Mouse (Mus musculus) layer of hippocampus, adult 11-12 months (tissue): ENCODE results near the gene Elf5.

Experiments used
- DNase-seq: peaks from one replicate; pipeline ENCODE4 v3.0.0; 2022; ENCODE audit warnings: low spot score

Elf5 gene

DNA sequence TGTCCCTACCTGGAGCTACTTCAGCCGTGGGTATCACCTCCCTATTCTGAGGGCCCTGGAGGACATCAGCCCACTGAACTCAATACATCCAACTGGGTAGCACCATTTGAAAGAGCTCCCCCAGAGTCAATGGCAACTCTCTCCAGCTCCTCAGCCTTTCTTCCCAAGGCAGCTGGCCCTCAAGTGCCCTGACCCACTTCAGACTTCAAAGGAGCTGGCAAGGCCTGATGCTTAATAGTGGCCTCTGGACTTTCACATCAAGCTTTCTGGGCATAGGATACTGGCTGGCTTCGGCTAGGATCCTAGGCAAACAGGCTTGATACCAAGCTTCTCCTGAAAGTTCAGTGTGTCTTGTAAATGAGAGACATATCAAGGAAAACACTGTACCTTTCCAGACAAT, 23.6 kb downstream of the Elf5 start:
- DNase-seq: no peak

- no peak for DNase-seq
These were observed 25.0 kb downstream of the Elf5 start for GRCm38 (mm10) chr2:103436534-103436933.

- no peak for DNase-seq
These were observed 27.7 kb downstream of the Elf5 start for GRCm38 (mm10) chr2:103439071-103439622.

DNA sequence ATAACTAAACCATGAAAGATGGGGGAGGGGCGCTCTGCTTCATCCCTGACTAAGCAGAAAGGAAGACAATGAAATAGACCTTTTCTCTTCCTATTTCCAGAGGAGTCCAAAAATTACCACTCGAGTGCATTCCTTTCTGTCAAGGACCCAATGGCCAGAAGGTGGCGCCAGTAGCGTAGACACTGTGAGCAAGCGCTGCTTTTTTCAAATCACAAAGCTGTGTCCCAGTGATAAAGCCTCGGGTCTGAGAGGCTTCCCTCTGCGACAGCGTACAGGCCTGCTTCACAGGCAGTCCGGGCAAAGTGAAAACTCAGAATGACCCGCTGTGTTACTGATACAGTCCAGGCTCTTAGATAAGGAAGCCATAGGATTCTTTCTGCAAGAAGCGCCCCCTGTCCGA, 28.2 kb downstream of the Elf5 start:
- DNase-seq: peak; percentile 86

DNA sequence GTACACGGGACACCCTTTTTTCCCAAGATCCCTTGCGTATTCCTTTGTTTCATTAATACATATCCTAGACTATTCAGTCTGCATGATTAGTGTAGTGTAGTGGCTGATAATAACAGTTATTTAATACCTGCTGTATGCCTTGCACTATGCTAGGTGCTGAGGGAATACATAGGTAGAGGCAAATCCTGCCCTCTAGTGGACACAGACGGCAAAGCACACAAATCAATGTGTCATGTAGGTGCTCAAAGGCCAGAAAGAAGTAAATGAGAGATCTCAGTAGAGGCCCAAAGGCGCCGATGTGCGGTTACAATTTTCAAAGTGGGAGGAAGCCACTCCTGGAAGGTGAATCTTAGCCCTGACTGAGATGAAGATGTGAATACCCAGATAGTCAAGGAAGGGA, 34.3 kb downstream of the Elf5 start:
- peak; percentile 68 for DNase-seq

- no peak for DNase-seq
These were observed 34.8 kb downstream of the Elf5 start for GRCm38 (mm10) chr2:103446326-103446725.

GRCm38 (mm10) chr2:103448947-103449560, 37.6 kb downstream of the Elf5 start:
- DNase-seq: no peak

- no peak for DNase-seq
These were observed 38.3 kb downstream of the Elf5 start for GRCm38 (mm10) chr2:103449813-103450212.

- no peak for DNase-seq
These were observed 38.8 kb downstream of the Elf5 start for GRCm38 (mm10) chr2:103450267-103450666.

DNA sequence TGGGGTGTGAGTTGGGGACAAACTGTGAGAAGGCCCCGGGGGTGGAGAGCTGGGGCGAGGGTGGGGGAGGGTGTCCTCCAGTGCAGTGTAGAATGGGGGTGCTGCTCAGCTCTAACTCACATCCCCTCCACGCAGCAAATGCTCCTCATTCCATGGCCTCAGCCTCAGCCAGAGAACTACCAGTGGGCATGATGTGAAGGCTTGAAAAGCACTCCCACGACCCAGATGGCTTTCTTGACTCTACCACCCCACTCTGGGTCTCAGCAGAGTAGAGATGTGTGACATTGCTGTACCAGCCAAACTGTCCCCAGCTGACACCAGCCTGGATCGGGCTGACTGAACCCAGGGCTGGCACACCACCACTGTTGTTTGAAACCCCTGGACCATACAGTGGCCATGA, 41.1 kb downstream of the Elf5 start:
- peak; percentile 30 for DNase-seq

- DNase-seq: no peak
These were observed 44.3 kb downstream of the Elf5 start for GRCm38 (mm10) chr2:103455748-103456147.

DNA sequence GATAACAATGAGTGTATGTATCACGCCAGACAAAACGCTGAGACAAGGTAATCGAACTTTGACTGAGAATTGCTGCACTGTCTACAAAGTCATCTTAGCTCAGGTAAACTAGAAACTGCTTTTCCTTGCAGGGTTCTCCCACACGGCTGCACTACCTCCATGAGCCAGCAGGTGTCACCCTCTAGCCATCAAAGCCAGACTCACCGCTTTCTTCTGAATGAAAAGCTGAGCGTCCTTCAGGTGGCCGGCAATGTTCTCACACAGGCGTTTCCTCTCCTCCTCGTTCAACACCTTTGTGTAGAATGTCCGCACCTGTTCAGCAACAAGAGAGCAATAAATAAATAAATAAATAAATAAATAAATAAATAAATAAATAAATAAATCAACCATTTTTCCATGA, 45.2 kb downstream of the Elf5 start:
- peak; percentile 85 for DNase-seq

DNA sequence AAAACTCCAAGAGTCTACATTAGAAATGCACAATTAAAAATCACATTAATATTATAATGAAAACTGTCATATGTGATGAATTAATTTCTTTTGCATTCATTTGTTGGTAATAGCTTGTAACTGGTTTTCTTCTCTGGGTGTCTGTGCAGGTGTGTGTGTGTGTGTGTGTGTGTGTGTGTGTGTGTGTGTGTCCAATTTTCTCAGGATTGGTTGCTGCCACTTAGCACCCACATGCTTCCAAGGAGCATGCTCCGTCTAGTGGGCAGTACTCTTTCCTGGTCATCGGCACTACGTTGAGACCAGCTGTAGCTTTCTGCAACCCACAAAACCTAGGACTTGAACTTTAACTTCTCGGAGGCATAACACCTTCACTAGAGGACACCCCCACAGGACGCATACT, 45.6 kb downstream of the Elf5 start:
- no peak for DNase-seq

- DNase-seq: no peak
These were observed 46.1 kb downstream of the Elf5 start for GRCm38 (mm10) chr2:103457628-103458027.

DNA sequence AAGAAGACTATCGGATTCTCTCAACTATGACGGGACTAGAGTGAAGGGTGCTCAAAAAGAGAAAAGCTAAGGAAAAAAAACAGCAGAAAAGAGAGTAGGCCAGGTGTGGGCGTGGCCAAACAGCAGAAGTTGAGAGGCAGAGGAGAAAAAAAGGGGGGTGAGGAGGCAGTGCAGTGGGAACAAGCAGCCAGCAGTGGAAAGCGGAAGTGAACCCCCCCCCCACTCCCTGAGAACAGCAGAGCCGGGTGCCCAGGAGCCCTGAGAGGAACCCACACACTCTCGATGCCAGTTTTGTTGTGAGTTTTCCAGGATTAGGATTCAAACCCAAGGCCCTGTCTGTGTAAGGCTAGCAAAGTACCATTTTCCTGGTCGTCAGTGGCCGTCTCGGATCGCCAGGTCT, 47.6 kb downstream of the Elf5 start:
- no peak for DNase-seq

DNA sequence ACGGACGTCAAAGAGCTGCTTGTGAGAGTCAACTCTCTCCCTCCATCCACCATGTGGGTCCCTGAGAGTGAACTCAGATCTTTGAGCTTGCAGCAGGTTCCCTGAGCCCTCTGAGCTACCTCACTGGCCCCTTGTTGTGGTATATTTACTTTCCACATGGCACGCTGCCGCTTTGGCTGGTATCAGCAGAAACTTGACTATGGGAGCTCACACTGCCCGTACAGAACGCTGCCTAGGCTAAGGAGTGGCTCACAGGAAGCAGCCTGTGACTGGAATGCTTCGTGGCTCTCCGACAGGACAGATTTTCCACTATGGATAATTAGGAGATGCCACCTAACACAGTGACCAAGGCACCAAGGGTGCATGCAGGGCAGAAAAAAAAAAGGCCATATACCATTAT, 49.7 kb downstream of the Elf5 start:
- DNase-seq: no peak

- no peak for DNase-seq
These were observed 50.3 kb downstream of the Elf5 start for GRCm38 (mm10) chr2:103461743-103462142.

DNA sequence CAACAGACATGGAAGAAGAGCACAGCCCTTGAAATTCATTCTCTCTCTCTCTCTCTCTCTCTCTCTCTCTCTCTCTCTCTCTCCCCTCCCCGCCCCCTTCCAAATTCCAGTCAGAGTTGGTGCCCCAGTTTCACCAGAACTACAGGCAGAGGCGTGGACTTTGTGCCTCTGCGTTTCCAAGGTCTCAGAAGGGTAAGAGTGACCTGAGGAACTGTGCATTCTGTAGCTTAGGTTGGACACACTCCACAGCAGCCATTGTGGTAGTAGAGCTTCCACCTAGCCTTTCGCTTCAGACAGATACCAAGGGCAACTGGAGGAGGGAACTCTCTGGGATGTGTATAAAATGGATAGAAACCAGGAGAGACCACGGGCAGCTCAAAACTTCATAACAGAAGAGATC, 51.3 kb downstream of the Elf5 start:
- no peak for DNase-seq

GRCm38 (mm10) chr2:103464524-103464923, 53.0 kb downstream of the Elf5 start:
- DNase-seq: no peak

DNA sequence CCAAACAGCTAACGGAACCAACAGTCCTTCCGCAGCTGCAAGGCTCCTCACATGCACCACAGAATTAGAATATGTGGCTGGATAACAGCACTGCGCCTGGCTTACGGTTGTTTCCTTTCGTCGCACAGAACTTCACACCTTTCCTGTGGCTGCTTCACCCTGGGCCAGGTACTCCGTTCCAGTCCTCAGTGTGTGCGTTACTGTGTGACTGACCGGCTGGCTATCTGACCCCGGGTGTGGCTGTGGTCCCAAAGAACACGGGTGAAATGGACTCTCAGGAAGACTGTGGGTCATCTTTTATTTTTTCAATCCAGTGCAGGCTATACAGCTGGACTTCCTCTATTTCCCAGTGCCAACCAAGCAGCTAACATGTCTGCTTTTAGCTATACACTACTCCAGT, 53.9 kb downstream of the Elf5 start:
- DNase-seq: no peak

GRCm38 (mm10) chr2:103466272-103466671, 54.8 kb downstream of the Elf5 start:
- no peak for DNase-seq

- DNase-seq: no peak
These were observed 55.6 kb downstream of the Elf5 start for GRCm38 (mm10) chr2:103466984-103467588.

GRCm38 (mm10) chr2:103473362-103473761, 61.9 kb downstream of the Elf5 start:
- DNase-seq: no peak

DNA sequence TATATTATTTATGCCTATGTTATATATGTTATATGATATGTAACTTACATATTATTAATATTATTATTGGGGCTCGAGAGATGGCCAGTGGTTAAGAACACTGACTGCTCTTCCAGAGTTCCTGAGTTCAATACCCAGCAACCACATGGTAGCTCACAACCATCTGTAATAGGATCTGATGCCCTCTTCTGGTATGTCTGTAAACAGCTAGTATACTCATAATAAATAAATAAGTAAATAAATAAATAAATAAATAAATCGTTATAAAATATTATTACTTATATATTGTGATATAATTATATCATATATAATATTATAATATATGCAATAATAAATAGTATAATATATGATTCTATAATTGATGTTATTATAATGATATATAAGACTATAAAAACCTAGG, 64.7 kb downstream of the Elf5 start:
- no peak for DNase-seq
